Mouse (Mus musculus) frontal cortex, postnatal 25 days (tissue): ENCODE data around the gene Dapk3.
A peak's percentile ranks its signal among the peaks of the same experiment; 100 is the strongest.
"Not testable (repeated sequence)": the region's sequence is repeated elsewhere in the genome, so short reads cannot be mapped to it uniquely, and the experiment has no call there.

Source experiments
- DNase-seq, 2 experiments: peaks; one replicate each; pipeline ENCODE4 v3.0.0; 2022; ENCODE audit warnings: low spot score in 2 of 2

Gene Dapk3

GRCm38 (mm10) chr10:81145778-81146177 is 37.0 kb upstream of the Dapk3 start:
- no peak for DNase-seq

DNA sequence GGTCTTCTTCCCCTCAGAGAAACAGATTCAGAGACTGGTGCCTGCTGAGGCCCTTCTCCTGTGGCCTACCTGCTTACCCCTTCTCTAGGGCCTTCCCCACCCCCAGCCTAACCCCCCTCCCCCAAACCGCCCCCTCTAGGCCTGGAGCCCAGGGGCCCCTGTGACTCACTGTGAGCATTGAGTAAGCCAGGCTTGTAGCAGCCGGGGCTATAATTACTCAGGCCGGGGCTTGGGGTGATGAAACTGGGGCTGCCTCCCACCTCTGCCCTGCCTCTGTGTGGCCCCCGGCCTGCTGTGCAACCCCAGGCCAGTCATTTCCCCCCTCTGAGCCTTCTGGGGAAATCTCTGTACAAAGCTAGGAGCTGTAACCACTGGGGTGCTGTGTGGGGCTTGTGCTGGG is 36.5 kb upstream of the Dapk3 start:
- no peak for DNase-seq

DNA sequence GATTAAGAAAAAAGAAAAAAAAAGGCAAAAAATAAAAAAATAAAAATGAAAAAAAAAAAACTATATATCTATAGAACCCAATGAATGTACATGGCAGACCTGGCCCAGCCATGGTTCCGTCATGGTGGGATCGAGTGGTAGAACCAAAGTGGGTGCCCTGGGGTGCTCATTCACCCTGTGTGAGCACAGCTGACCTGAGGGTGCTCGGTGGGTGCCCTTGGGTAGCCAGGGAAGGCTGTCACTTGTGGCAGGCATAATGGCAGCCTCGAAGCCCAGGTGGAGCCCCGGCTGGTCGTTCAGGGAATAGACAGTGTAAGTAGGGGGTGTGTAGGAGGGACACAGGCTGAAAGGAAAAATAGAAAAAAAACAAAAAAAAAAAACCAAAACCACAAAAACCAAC is 31.5 kb upstream of the Dapk3 start:
- DNase-seq, result no peak

DNA sequence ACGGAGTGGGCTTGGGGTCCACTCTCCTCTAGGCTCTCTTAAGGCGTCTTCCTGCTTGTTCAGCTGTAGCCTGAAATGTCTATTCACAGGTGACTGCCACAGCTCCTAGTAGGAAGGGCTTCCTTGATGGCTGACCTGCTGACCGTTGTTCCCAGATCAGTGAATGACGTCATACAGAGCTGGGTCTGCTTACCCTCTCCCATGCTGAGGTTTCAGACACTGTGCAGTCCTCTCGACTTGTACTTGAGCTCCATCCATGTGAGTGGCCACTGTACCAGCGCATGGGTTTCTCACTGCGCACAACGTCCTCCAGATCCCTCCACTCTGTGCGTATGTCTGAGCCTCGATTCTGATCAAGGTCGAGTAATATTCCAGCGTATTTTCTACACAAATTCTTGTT is 30.2 kb upstream of the Dapk3 start:
- DNase-seq, result no peak

GRCm38 (mm10) chr10:81154313-81154712 is 28.5 kb upstream of the Dapk3 start:
- DNase-seq, result no peak

GRCm38 (mm10) chr10:81154736-81155135 is 28.1 kb upstream of the Dapk3 start:
- DNase-seq, result no peak

- no peak for DNase-seq
Measured at GRCm38 (mm10) chr10:81161602-81162317, 21.0 kb upstream of the Dapk3 start.

- no peak for DNase-seq
Measured at GRCm38 (mm10) chr10:81162318-81162652, 20.5 kb upstream of the Dapk3 start.

GRCm38 (mm10) chr10:81165118-81165517 is 17.7 kb upstream of the Dapk3 start:
- DNase-seq, result no peak

DNA sequence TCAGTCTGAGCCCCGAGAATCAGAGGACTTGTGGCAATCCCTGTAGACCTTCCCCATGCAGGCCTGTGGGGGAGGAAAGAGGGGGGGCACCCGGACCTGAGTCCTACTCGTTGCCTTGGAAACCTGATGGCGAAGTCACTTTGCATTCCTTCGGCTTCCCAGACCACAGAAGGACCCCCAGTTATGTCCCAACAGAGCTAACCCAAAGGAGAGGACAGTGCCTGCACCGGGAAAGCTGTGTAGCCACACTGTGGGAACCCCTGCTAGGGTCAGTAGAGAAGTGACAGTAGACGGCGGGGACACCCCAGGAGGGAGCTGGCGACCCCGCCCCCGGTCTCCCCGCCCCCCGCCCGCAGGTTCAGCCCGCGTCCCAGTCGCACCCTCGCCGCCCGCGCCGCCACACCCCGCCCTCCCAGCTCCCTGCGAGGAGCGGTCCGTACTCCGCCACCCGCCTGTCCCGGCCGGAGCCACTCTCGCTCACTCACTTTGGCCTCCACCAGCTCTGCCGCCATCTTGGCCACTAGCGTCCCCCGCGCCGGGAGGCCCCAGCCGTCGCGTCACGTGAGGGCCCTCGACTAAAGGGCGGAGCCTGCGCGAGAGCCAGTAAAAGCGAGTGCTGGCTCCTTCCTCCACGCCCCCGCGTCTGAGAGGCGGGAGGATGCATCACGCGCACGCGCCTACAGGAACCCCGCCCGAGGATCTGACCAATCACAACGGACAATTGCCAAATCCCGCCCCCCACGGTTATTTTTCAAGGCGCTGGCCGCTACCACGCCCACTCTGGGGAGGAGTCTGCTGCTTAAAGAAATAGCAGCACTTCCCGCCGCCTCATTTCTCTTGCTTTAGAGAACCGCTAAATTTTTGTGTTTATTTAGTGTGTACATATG is 15.4 kb upstream of the Dapk3 start, which contains the start of gene Pias4:
Gene Pias4, minus strand, starts transcription at position 724 of the 887 bp plus-strand sequence.
- DNase-seq, result peak; percentile 100

DNA sequence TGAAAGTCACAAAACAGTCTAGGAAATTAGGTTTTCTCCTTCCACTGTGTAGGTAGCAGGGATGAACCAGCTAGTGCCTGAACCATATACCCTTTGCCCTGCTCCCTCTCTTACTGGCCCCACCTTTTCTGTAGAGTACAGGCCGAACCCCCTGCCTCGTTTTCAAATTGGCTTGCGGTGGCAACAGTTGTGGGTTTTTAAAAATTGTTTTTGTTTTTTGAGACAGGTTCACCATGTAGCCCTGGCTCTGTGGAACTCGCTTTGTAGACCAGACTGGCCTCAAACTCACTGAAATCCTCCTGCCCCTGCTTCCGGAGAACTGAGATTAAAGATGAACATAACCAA is 14.7 kb upstream of the Dapk3 start:
- DNase-seq, result no peak

GRCm38 (mm10) chr10:81168521-81169244 is 14.1 kb upstream of the Dapk3 start:
- DNase-seq, result peak; percentile 62 to 66

GRCm38 (mm10) chr10:81169411-81169900 is 13.3 kb upstream of the Dapk3 start:
- not testable (repeated sequence) for DNase-seq

DNA sequence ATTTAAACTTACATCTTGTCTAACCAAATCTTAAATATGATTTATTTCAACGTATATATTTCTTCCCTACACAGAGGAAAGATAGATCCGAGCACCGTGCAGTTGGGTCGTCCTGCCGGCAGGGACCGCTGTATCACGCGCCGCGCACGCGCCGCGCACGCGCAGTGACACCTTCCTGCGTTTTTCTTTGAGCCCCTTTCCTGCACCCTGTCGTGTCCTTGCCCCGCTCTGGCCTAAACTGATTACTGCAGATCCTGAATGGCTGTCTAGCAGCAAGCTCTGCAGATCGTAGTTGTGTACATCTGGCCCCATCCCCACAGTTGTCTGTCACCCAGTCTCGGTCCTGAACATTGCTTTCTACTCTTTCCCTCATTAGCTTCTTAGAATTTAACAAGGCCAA is 9.7 kb upstream of the Dapk3 start:
- peak; percentile 66 to 70 for DNase-seq

DNA sequence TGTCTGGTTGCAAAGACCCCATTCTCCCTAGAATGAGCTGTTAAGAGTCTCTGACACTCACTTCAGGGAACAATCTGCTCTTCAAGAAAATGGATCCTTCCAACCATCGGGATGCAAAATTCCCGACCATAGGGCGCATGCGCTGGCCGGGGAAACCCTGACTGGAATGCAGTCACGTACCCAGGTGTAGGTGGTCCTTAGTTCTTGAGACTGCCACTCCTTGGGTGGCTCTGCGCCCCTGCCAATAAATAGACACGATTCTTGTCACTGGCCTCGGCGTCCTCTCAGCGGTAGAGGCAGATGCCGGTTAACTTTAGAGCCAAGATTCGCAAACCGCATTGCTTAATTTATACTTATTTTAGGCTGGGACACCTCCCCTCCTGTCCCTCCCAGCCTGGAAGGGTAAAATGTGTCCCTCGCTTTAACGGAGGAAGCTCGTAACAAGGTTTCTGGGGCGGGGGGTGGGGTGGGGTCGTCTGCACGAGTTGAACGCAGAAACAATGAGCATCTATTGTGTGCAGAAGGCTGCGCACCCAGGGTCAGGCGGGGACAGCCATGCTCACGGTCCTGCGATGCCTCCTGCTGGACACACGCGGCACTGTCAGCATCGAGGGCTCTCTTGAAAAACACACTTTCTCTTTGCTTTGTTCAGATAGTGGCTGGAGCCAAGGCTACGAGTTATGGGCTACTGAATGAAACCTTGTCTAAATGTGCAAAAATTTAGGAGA is 8.0 kb upstream of the Dapk3 start:
- DNase-seq, result peak; percentile 81 to 84

- not testable (repeated sequence) for DNase-seq
Measured at GRCm38 (mm10) chr10:81175345-81175701, 7.5 kb upstream of the Dapk3 start.

GRCm38 (mm10) chr10:81175936-81176465 is 6.8 kb upstream of the Dapk3 start:
- no peak for DNase-seq

DNA sequence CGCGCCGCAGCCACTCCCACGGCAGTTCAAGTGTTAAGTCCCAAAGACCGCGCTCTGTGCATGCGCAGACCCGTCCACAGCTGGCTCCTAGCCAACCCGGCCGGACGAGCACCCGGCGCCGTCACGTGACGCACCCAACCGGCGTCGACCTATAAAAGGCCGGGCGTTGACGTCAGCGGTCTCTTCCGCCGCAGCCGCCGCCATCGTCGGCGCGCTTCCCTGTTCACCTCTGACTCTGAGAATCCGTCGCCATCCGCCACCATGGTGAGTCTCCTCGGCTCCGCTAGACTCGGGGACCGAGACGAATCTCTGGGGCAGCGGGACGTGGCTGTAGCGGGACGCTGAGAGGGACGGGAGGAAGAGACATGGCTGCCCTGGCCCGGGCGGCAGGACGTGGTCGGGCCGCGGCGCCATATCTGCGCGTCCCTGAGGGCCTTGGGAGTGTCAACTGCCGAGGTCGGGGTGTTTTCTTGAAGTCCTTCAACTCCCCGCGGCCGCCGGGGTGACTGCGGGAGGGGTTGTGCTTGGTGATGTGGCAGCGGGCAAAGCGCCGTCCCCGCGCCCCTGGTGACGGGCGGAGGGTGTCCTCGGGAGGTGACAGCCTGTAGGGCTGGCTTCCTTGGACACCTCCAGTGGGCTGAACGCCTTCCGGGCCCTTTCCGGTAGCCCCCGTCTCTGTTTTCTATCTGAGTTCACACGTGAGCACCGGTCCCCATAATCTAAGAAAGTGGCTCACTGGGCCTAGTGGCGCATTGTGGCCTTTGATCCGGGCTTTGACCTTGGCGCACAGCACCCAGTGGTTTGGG is 6.1 kb upstream of the Dapk3 start, which contains the start of gene Eef2:
Gene Eef2, plus strand, starts transcription at position 166 of the 806 bp plus-strand sequence.
- peak; percentile 99 for DNase-seq

GRCm38 (mm10) chr10:81177491-81177925 is 5.3 kb upstream of the Dapk3 start:
- peak in 1 of 2 experiments; percentile 40 for DNase-seq

GRCm38 (mm10) chr10:81177958-81178712 is 4.7 kb upstream of the Dapk3 start:
- DNase-seq, result no peak
